Mouse (Mus musculus) megakaryocyte, embryonic 14.5 days (primary cell): ENCODE measurements around the gene Dlx3. TPM values are rescaled to one million over a fixed set of nuclear protein-coding genes. Genes with fewer than 3 reads are reported as not detected.

Experiments
- H3K27me3 ChIP-seq: replicated peaks from 2 replicates; pipeline ENCODE3; 2012; ENCODE audit warnings: inconsistent platforms
- H3K36me3 ChIP-seq: replicated peaks from 2 replicates; pipeline ENCODE3; 2012; ENCODE audit warnings: low read length, inconsistent platforms, mixed read lengths
- H3K4me1 ChIP-seq: 2 replicates; pipeline ENCODE4 v1.6.1; 2012; ENCODE audit warnings: inconsistent platforms
- H3K4me3 ChIP-seq: replicated peaks from 2 replicates; pipeline ENCODE3; 2012; ENCODE audit warnings: moderate library complexity, mild to moderate bottlenecking, inconsistent platforms
- H3K9me3 ChIP-seq: 2 replicates; pipeline ENCODE4 v1.6.1; 2012; ENCODE audit warnings: inconsistent platforms
- FLI1 ChIP-seq: IDR thresholded peaks from 2 replicates; pipeline ENCODE4 v1.6.1; 2012; ENCODE audit warnings: low read length, inconsistent platforms, mixed read lengths
- GATA1 ChIP-seq: IDR thresholded peaks from 3 replicates; pipeline ENCODE4 v1.6.1; 2012; ENCODE audit warnings: mixed read lengths, low read length, inconsistent platforms, borderline replicate concordance
- polyA plus RNA-seq: library from polyadenylated mRNA; stranded (reverse); fragments of >175 nt; gene quantifications from 2 replicates; pipeline ENCODE4 v1.2.3, GENCODE M21; 2012; ENCODE audit warnings: low replicate concordance; ENCODE audit not compliant: insufficient read depth

The Dlx3 gene
- polyA plus RNA-seq, 1 experiment = not detected

DNA sequence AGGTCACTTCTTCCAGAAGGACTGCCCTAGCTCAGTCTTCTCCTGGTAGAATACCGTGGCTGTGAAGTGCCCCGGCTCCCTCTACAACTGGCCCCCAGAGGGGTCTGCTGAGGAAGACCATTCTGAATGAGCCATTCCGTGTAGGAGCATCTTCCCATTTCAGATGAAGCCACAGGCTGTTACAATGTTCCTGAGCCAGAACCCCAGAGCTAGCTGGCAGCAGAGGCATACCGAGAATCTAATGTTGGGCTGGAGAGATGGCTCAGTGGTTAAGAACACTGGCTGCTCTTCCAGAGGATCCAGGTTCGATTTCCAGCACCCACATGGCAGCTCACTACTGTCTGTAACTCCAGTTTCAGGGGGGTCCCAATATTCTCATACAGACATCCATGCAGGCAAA lies 20.0 kb downstream of the Dlx3 start:
- Histone ChIP-seq H3K27me3 (peaks cover 99% of the 10 kb centered on the region), H3K4me3 (no peak overlapping the region), H3K9me3 (no peaks in the 10 kb centered on the region), H3K36me3 (no peaks in the 10 kb centered on the region), H3K4me1 (peaks cover 15% of the 10 kb centered on the region)
- TF ChIP-seq FLI1 = no peak
- no peak for TF ChIP-seq GATA1

DNA sequence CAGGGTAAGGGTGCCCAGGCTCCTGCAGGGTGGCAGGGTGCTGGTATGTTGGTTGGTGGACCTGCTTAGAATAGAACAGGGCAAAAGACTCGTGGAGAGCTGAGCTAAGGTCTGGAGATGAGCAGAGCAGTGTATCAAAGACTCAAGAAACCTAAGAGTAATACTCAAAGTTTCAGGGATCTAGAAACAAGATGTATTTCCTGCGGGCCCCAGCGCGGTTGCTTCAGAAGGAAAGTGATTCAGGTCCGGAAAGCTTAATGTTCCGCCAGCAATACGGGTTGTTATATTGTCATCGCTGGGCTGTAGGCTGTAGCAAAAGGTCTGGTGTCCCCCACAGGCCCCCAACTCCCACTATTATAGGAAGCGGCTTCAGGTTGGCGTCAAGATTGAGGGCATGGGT lies 22.3 kb downstream of the Dlx3 start:
- TF ChIP-seq FLI1 = no peak
- no peak for TF ChIP-seq GATA1
- H3K4me3 ChIP-seq = no peak overlapping the region
- peaks cover 31% of the 10 kb centered on the region for H3K4me1 ChIP-seq
- H3K36me3 ChIP-seq = no peaks in the 10 kb centered on the region
- peaks cover 99% of the 10 kb centered on the region for H3K27me3 ChIP-seq
- H3K9me3 ChIP-seq = no peaks in the 10 kb centered on the region

DNA sequence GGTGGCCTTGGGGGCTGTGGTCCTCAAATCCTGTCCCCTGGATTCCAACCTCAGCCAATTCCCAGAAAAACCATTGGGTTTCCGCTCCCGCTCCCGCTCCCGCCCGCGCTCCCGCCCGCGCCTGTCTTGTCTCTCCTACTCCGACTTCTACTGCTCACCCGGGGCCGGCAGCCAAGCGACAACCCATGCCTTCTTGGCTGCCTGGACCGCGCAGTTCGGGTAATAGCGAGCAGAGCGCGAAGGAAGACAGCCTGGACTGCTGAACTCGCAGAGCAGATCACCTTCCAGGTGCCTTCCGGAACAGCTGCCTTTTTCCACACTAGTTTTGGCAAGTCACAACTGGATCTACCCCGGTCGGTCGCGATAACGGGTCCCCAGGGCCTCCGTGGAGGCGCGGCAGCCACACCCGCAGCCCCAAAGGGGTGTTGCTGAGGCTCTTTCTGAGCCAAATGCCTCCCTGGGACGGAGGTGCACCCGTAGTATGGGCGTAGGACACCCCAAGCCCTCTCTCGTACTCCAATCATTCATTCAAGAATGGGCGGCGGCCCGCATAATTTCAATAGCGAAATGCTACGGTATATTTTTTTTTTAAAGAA lies 23.2 kb downstream of the Dlx3 start:
- Histone ChIP-seq H3K4me1 (peaks cover 31% of the 10 kb centered on the region), H3K4me3 (peak overlapping the region; percentile 59), H3K36me3 (no peaks in the 10 kb centered on the region), H3K9me3 (no peaks in the 10 kb centered on the region), H3K27me3 (peaks cover 99% of the 10 kb centered on the region)
- TF ChIP-seq FLI1 (no peak), GATA1 (no peak)

DNA sequence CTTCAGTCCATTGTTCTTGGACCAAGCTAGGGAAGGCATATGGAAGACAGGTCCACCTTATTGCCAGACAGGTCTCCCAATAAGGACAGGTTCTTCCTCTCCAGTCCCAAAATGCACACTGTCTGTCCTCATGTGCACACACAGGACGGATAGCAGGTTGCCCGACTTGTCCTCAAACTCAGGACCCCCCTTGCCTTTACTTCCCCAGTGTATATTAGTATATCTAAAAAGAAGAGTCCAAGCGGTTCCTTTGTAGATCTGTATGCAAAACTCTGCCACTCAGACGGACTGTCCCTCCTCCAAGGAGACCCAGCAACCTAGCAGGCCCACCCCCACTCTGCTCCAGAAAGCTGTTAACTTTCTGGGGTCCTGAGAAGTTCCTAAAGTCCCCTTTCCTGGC lies 23.7 kb downstream of the Dlx3 start:
- Histone ChIP-seq H3K4me1 (peaks cover 32% of the 10 kb centered on the region), H3K36me3 (no peaks in the 10 kb centered on the region), H3K27me3 (peaks cover 99% of the 10 kb centered on the region), H3K4me3 (no peak overlapping the region), H3K9me3 (peaks cover under 1% of the 10 kb centered on the region; the same call in 1 of the 2 replicates)
- no peak for TF ChIP-seq FLI1
- TF ChIP-seq GATA1 = no peak

DNA sequence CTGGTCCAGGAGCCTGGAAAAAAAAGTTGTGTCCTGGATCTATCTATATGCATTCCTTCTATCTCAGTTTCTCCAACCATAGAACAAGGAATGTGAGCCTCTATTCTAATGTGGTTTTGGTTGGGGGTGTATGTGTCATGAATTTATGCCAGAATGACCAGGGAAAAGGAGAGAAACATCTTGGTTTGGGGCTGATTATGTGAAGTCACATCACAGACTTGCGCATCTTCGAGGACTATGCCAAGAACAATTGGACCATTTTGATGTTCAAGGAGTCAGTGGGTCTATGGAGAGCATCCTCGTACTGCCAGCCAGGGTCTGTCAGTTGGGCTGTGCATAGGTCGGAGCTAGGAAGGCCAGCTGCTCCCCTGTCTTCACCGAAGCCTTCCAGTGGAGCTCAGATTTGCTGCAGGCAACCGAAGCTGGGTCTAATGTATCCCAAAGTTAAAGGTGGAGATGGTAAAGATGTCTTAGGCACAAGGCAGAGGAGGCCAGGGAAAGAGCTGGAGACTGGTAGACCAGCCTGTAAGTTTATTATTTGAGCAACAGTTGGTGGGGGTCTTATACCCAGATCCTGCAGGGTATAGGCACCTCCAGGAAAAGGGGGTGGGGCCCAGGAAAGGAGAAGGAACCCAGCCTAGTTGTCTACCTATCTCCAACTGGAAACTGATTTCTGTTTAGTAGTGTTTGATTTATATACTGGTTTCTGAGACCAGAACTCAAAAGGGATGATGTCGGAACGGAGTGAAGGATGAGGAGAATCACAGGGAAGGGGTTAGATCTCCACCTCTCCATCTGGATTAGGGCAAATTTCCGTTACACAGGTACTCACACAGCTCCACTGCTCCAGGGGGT lies 24.4 kb downstream of the Dlx3 start:
- peak overlapping the region; percentile 90 for H3K4me3 ChIP-seq
- peaks cover 3% of the 10 kb centered on the region; the same call in 1 of the 2 replicates for H3K9me3 ChIP-seq
- peaks cover 34% of the 10 kb centered on the region for H3K4me1 ChIP-seq
- TF ChIP-seq FLI1 (no peak), GATA1 (no peak)
- H3K27me3 ChIP-seq = peaks cover 99% of the 10 kb centered on the region
- H3K36me3 ChIP-seq = no peaks in the 10 kb centered on the region

DNA sequence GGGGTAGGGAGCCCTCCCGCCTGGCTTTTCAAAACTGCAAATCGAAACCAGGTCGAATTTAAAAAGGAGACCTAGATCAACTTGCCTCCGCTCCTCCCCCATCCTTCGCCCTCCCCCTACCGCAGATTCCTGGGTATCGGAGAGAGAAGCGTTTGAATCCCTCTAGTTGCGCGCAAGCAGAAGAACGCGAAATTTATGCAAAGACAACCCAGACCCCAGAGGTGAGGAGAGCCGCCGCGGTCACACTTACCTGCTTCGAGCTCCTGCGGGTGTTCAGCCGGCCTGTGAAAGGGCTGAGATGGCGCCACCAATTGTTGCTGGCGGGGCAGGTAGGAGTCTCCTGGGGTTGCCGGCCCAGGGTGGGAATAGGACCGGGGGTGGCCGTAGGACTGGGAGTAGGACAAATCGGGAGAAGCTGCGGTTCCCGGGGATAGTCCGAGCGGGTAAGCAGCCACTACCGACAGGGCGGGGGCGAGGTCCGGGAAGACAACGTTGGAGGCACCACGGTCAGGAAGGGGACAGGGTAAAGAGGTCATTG lies 25.1 kb downstream of the Dlx3 start:
- Histone ChIP-seq H3K4me1 (peaks cover 34% of the 10 kb centered on the region), H3K4me3 (peak overlapping the region; percentile 90), H3K9me3 (peaks cover 3% of the 10 kb centered on the region; the same call in 1 of the 2 replicates), H3K36me3 (no peaks in the 10 kb centered on the region), H3K27me3 (peaks cover 99% of the 10 kb centered on the region)
- TF ChIP-seq GATA1 = no peak
- TF ChIP-seq FLI1 = no peak

DNA sequence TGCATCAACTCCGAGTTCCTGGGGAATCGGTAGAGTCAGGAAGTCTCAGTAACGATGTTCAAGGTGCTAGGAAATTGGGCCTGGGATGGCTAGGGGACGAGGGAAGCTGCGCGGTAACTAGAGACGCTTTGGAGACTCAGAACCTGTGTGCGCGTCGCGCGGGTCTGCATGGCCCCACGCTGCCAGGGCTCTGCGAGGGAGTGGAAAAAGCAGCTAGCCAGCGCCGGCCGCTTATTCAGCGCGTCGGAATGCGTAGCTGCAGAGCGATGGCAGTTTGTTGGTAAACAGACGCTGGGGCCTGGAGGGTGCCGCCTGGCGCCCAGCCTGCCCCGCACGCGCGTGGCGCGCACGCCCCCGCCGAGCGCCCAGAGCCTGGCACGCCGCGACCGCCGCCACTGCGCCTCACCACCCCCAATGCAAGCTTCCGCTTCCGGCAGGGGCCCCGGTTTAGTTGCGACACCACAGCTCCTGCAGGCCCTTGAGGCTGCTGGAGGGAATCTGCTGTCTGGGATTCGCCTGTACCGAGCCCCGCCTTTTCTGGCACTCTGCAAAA lies 26.0 kb downstream of the Dlx3 start, which contains the start of gene Dlx4:
Gene Dlx4, minus strand, starts transcription at position 413 of the 553 bp plus-strand sequence.
- TF ChIP-seq FLI1 (no peak), GATA1 (no peak)
- peaks cover 99% of the 10 kb centered on the region for H3K27me3 ChIP-seq
- peaks cover 37% of the 10 kb centered on the region for H3K4me1 ChIP-seq
- no peaks in the 10 kb centered on the region for H3K36me3 ChIP-seq
- H3K9me3 ChIP-seq = peaks cover 3% of the 10 kb centered on the region; the same call in 1 of the 2 replicates
- peak within 1 kb of the TSS; percentile 90 for H3K4me3 ChIP-seq

DNA sequence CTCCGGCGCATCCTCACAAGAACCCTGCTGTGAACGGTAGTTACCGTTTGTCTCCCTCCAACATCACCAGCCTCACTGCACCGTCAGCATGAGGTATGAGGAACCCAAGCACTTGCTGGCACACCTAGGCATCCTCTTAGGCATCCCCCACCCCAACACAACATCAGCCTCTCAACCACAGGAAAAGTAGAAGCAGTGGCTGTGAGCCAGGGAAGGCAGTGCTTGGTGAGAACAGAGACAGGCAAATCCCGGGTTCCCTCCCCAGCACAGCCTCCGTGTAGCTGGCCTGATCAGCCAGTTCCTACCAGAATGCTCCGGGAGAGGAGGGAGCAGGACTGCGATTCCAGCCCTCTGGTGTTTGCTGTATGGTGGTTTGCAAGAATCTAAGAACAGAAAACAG lies 28.8 kb downstream of the Dlx3 start:
- H3K9me3 ChIP-seq = peaks cover 3% of the 10 kb centered on the region; the same call in 1 of the 2 replicates
- peaks cover 99% of the 10 kb centered on the region for H3K27me3 ChIP-seq
- TF ChIP-seq FLI1 (no peak), GATA1 (no peak)
- H3K4me3 ChIP-seq = no peak overlapping the region
- H3K36me3 ChIP-seq = no peaks in the 10 kb centered on the region
- peaks cover 25% of the 10 kb centered on the region for H3K4me1 ChIP-seq

DNA sequence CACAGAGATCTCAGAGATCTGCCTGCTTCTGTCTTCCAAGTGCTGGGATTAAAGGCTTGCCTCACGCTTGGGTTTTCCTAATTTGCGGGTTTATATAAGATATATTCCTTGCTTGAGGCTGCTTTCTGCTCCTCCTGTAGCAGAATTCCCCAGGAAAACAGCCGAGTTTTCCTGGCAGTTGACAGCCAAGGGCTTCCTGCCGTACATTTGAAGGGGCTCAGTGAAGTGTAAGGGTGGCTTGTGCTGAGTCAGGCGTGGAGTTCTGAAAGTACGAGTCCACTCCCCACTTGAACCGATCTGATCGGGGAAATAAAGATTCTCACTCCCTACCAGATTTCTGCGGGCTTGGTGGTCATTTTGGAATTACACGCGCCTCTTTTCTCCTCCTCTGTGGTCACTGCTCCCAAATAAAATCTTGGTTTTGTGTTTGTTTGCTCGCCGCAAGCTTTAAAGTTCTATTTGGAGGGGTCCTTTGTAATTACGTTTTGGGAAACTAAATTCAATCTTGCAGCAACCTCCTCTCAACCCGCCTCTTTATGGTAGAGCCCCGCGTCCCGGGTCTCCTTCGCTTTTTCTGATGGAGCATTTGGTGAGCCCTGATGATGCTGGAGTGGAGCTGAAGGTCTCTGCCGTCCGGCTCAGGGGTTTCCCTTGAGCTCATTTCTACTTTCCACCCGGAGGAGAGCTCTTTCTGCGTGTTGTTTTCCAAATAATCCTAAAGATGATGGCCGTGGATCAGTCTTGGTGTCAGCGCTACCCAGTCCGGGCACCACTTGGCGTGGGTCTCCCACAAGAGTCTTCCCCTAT lies 29.7 kb downstream of the Dlx3 start:
- peaks cover 97% of the 10 kb centered on the region for H3K27me3 ChIP-seq
- TF ChIP-seq GATA1 = no peak
- no peak for TF ChIP-seq FLI1
- H3K36me3 ChIP-seq = no peaks in the 10 kb centered on the region
- H3K4me1 ChIP-seq = peaks cover 25% of the 10 kb centered on the region
- peaks cover 7% of the 10 kb centered on the region for H3K9me3 ChIP-seq
- H3K4me3 ChIP-seq = no peak overlapping the region
